Mouse (Mus musculus) G1E (cell line): ENCODE data around the gene Gpr27.

ENCODE experiments used
- CTCF ChIP-seq: IDR thresholded peaks from 2 replicates; pipeline ENCODE4 v1.5.1; 2012; ENCODE audit warnings: low read depth, low read length, inconsistent platforms, mixed read lengths
- GATA1 ChIP-seq: IDR thresholded peaks from 2 replicates; pipeline ENCODE4 v1.6.1; 2012; ENCODE audit warnings: borderline replicate concordance, low read length, inconsistent platforms, mixed read lengths
- POLR2AphosphoS5 ChIP-seq: IDR thresholded peaks from 2 replicates; pipeline ENCODE4 v1.6.1; 2012; ENCODE audit warnings: low read depth, low read length, inconsistent platforms; ENCODE audit not compliant: insufficient replicate concordance
- TAL1 ChIP-seq: conservative IDR thresholded peaks from 2 replicates; pipeline ENCODE4 v1.6.1; 2012; ENCODE audit warnings: low read depth, low read length, inconsistent platforms, mixed read lengths

GRCm38 (mm10) chr6:99674482-99674881, 18.0 kb upstream of the Gpr27 start:
- no peak for TF ChIP-seq CTCF
- no peak for TF ChIP-seq POLR2AphosphoS5
- TF ChIP-seq TAL1 = no peak
- TF ChIP-seq GATA1 = no peak
